Mouse (Mus musculus) hindbrain, embryonic 16.5 days (tissue): ENCODE measurements around the gene Clec1b. TPM values are rescaled to one million over a fixed set of nuclear protein-coding genes. Genes with fewer than 3 reads are reported as not detected.

Experiments used
- ATAC-seq: fragments of 200-750 bp; cut with Nextera tagmentation; 2 replicates; pipeline ENCODE4 v1.8.0; 2017; ENCODE audit warnings: moderate TSS enrichment, moderate library complexity
- H3K27ac ChIP-seq: fragments of 300-500 bp; sonication (generic); 2 replicates; pipeline ENCODE4 v1.5.1; 2014; ENCODE audit warnings: low read depth, mild to moderate bottlenecking, control low read depth, low read length, moderate library complexity
- H3K27me3 ChIP-seq: fragments of 300-500 bp; sonication (generic); replicated peaks from 2 replicates; pipeline ENCODE4 v1.6.1; 2014; ENCODE audit warnings: low read length; ENCODE audit not compliant: control insufficient read depth, insufficient read depth
- H3K36me3 ChIP-seq: fragments of 300-500 bp; sonication (generic); 2 replicates; pipeline ENCODE4 v1.6.1; 2014; ENCODE audit warnings: mild to moderate bottlenecking, low read length, moderate library complexity, mixed read lengths; ENCODE audit not compliant: control insufficient read depth, insufficient read depth
- H3K4me1 ChIP-seq: fragments of 300-500 bp; sonication (generic); 2 replicates; pipeline ENCODE4 v1.6.1; 2014; ENCODE audit warnings: low read depth, low read length; ENCODE audit not compliant: control insufficient read depth, insufficient read depth
- H3K4me2 ChIP-seq: fragments of 300-500 bp; sonication (generic); 2 replicates; pipeline ENCODE4 v1.6.1; 2014; ENCODE audit warnings: mild to moderate bottlenecking, low read length, control low read depth, moderate library complexity
- H3K4me3 ChIP-seq: fragments of 300-500 bp; sonication (generic); 2 replicates; pipeline ENCODE4 v1.5.1; 2014; ENCODE audit warnings: mild to moderate bottlenecking, low read length, control low read depth, moderate library complexity
- H3K9ac ChIP-seq: fragments of 300-500 bp; sonication (generic); 2 replicates; pipeline ENCODE4 v1.6.1; 2014; ENCODE audit warnings: low read depth, mild to moderate bottlenecking, control low read depth, low read length, moderate library complexity
- H3K9me3 ChIP-seq: fragments of 300-500 bp; sonication (generic); 2 replicates; pipeline ENCODE4 v1.6.1; 2014; ENCODE audit warnings: mild to moderate bottlenecking, low read length, moderate library complexity; ENCODE audit not compliant: control insufficient read depth
- WGBS: fragments of 180-500 bp; shearing (Covaris S2); extraction: QIAGEN DNeasy Blood & Tissue Kit; methylation state at CpG from one replicate; pipeline ENCODE4 v1.1.7; 2014; 5-methylcytosine and 5-hydroxymethylcytosine counted together
- polyA plus RNA-seq: library from polyadenylated mRNA; unstranded; fragments of >200 nt; fragmentation: Nextera tagmentation; extraction: Ambion mirVana; gene quantifications from 2 replicates; pipeline ENCODE4 v1.2.1, GENCODE M21; 2015

The Clec1b gene
- polyA plus RNA-seq, 1 experiment from 2014 or later = 0.73 TPM

GRCm38 (mm10) chr6:129425812-129426211, 28.7 kb downstream of the Clec1b start:
- ATAC-seq = no peak
- no peak overlapping the region for H3K27ac ChIP-seq
- no peaks in the 10 kb centered on the region for H3K4me1 ChIP-seq
- WGBS = 45% methylated on average over 5 of the region's 5 CpGs
- H3K27me3 ChIP-seq = no peaks in the 10 kb centered on the region
- no peak overlapping the region for H3K4me3 ChIP-seq
- no peak overlapping the region for H3K4me2 ChIP-seq
- no peak overlapping the region for H3K9ac ChIP-seq
- H3K36me3 ChIP-seq = no peaks in the 10 kb centered on the region
- no peaks in the 10 kb centered on the region for H3K9me3 ChIP-seq

GRCm38 (mm10) chr6:129427281-129427680, 30.2 kb downstream of the Clec1b start:
- Histone ChIP-seq H3K4me1 (no peaks in the 10 kb centered on the region), H3K36me3 (no peaks in the 10 kb centered on the region), H3K4me2 (no peak overlapping the region), H3K9me3 (no peaks in the 10 kb centered on the region), H3K4me3 (no peak overlapping the region), H3K27me3 (no peaks in the 10 kb centered on the region), H3K27ac (no peak overlapping the region), H3K9ac (no peak overlapping the region)
- WGBS = 90% methylated on average over 4 of the region's 4 CpGs
- ATAC-seq = no peak

GRCm38 (mm10) chr6:129434239-129434638, 37.1 kb downstream of the Clec1b start:
- H3K4me2 ChIP-seq = no peak overlapping the region
- no peak overlapping the region for H3K27ac ChIP-seq
- no peak for ATAC-seq
- WGBS = 65% methylated on average over 5 of the region's 5 CpGs
- H3K9ac ChIP-seq = no peak overlapping the region
- H3K9me3 ChIP-seq = no peaks in the 10 kb centered on the region
- no peaks in the 10 kb centered on the region for H3K27me3 ChIP-seq
- H3K4me3 ChIP-seq = no peak overlapping the region
- no peaks in the 10 kb centered on the region for H3K36me3 ChIP-seq
- no peaks in the 10 kb centered on the region for H3K4me1 ChIP-seq

GRCm38 (mm10) chr6:129436025-129436424, 38.9 kb downstream of the Clec1b start:
- WGBS = 90% methylated on average over 3 of the region's 3 CpGs
- ATAC-seq = no peak
- H3K4me2 ChIP-seq = no peak overlapping the region

GRCm38 (mm10) chr6:129438033-129438432, 40.9 kb downstream of the Clec1b start:
- no peak overlapping the region for H3K4me3 ChIP-seq
- 87% methylated on average over 2 of the region's 2 CpGs for WGBS
- H3K4me1 ChIP-seq = no peaks in the 10 kb centered on the region
- H3K27ac ChIP-seq = no peak overlapping the region
- no peak for ATAC-seq
- H3K9me3 ChIP-seq = no peaks in the 10 kb centered on the region
- H3K9ac ChIP-seq = no peak overlapping the region
- no peaks in the 10 kb centered on the region for H3K27me3 ChIP-seq
- H3K36me3 ChIP-seq = no peaks in the 10 kb centered on the region
- H3K4me2 ChIP-seq = no peak overlapping the region

More at GRCm38 (mm10) chr6:129436025-129436424, 38.9 kb downstream of the Clec1b start:
- Histone ChIP-seq H3K9ac (no peak overlapping the region), H3K27me3 (no peaks in the 10 kb centered on the region), H3K4me1 (no peaks in the 10 kb centered on the region), H3K9me3 (no peaks in the 10 kb centered on the region), H3K36me3 (no peaks in the 10 kb centered on the region), H3K27ac (no peak overlapping the region), H3K4me3 (no peak overlapping the region)

GRCm38 (mm10) chr6:129449743-129450142, 52.6 kb downstream of the Clec1b start:
- 83% methylated on average over 6 of the region's 6 CpGs for WGBS
- no peak overlapping the region for H3K9ac ChIP-seq
- H3K9me3 ChIP-seq = no peaks in the 10 kb centered on the region
- no peaks in the 10 kb centered on the region for H3K27me3 ChIP-seq
- no peaks in the 10 kb centered on the region for H3K4me1 ChIP-seq
- ATAC-seq = no peak
- no peaks in the 10 kb centered on the region for H3K36me3 ChIP-seq
- H3K27ac ChIP-seq = no peak overlapping the region
- H3K4me3 ChIP-seq = no peak overlapping the region
- no peak overlapping the region for H3K4me2 ChIP-seq

- Histone ChIP-seq H3K4me3 (no peak within 1 kb of the TSS), H3K9ac (peak within 1 kb of the TSS; percentile 3; the same call in 1 of the 2 replicates), H3K9me3 (no peaks in the 10 kb centered on the region), H3K27ac (no peak within 1 kb of the TSS), H3K27me3 (no peaks in the 10 kb centered on the region), H3K36me3 (no peaks in the 10 kb centered on the region), H3K4me1 (no peaks in the 10 kb centered on the region), H3K4me2 (peak within 1 kb of the TSS; percentile 10)
- WGBS = 56% methylated on average over 13 of the region's 13 CpGs
- peak; percentile 63 for ATAC-seq
These were observed 54.4 kb downstream of the Clec1b start, which contains the start of gene Clec1a for GRCm38 (mm10) chr6:129451411-129452039. Gene Clec1a (minus strand): TSS chr6:129452000.

Other genes with a start within 250 kb of the Clec1b start
- gene Clec2d, start 216.7 kb upstream of the Clec1b start, polyA plus RNA-seq = 0.21 and 0.30 TPM in 2 replicates
- 0.09 TPM in 1 of 2 replicates, not detected in the other for gene Cd69, start 121.9 kb upstream of the Clec1b start, polyA plus RNA-seq
- gene 4922502D21Rik, start 65.5 kb upstream of the Clec1b start, polyA plus RNA-seq = not detected in 2 replicates
- 0.15 and 0.26 TPM in 2 replicates for gene Clec12a, start 54.6 kb upstream of the Clec1b start, polyA plus RNA-seq
- gene Clec12b, start 11.4 kb upstream of the Clec1b start, polyA plus RNA-seq = 0.39 and 0.98 TPM in 2 replicates
- 0.10 and 0.24 TPM in 2 replicates for gene Clec9a, start 11.6 kb downstream of the Clec1b start, polyA plus RNA-seq
- 2.5 and 3.2 TPM in 2 replicates for gene Clec1a, start 54.7 kb downstream of the Clec1b start, polyA plus RNA-seq
- not detected in 2 replicates for gene Olr1, start 109.9 kb downstream of the Clec1b start, polyA plus RNA-seq
- gene Tmem52b, start 115.3 kb downstream of the Clec1b start, polyA plus RNA-seq = not detected in 2 replicates
- 237 and 271 TPM in 2 replicates for gene Gabarapl1, start 135.9 kb downstream of the Clec1b start, polyA plus RNA-seq
- not detected in 2 replicates for gene Klre1, start 180.6 kb downstream of the Clec1b start, polyA plus RNA-seq
- gene Klrd1, start 194.5 kb downstream of the Clec1b start, polyA plus RNA-seq = not detected in 2 replicates
- 0.25 and 0.26 TPM in 2 replicates for gene Klrk1, start 226.6 kb downstream of the Clec1b start, polyA plus RNA-seq
- gene Klrc3, start 246.0 kb downstream of the Clec1b start, polyA plus RNA-seq = not detected in 2 replicates